Mouse (Mus musculus): ENCODE results near the gene Nox3. TPM values are rescaled to one million over a fixed set of nuclear protein-coding genes. Genes with fewer than 3 reads are reported as not detected.

The Nox3 gene
- polyA plus RNA-seq, 1 experiment from 2014 or later: 0.12 TPM

DNA sequence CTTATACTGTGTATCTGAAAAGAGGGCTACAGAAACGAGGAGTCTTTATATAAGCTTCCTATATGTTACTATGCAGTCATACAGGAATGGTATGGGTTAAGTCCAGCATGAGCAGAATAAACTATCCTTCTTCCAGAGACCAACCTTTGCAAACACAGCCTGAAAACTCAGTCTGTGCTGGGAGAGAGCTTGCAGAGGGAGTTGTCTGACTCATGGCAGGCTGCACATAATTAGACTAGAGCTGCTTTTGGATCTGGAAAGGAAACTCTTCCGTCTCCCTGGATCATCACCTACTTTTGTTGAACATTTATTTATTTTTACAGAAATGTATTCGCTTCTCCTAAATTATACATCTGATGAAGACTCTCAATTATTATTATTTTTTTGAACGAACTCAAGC is 26.8 kb downstream of the Nox3 start:
- 84% methylated on average over 4 of the region's 4 CpGs for WGBS
- no peaks in the 10 kb centered on the region for H3K36me3 ChIP-seq (ENCODE audit: control insufficient read depth, insufficient read depth, low read length)
- DNase-seq (ENCODE audit: low spot score) (no peak), ATAC-seq (ENCODE audit: low FRiP score) (no peak)
- no peak overlapping the region for H3K9ac ChIP-seq (ENCODE audit: low read depth, low read length)
- H3K4me2 ChIP-seq (replicated peaks; ENCODE audit: low read depth, low read length): no peak overlapping the region
- no peaks in the 10 kb centered on the region for H3K9me3 ChIP-seq (ENCODE audit: control insufficient read depth, low read length)
- no peak overlapping the region for H3K4me3 ChIP-seq (ENCODE audit: low read depth, low read length)
- H3K4me1 ChIP-seq (replicated peaks; ENCODE audit: control insufficient read depth, insufficient read depth, low read length): no peaks in the 10 kb centered on the region
- H3K27ac ChIP-seq (ENCODE audit: low read depth, low read length): no peak overlapping the region
- H3K27me3 ChIP-seq (ENCODE audit: control insufficient read depth, insufficient read depth, low read length): no peaks in the 10 kb centered on the region

DNA sequence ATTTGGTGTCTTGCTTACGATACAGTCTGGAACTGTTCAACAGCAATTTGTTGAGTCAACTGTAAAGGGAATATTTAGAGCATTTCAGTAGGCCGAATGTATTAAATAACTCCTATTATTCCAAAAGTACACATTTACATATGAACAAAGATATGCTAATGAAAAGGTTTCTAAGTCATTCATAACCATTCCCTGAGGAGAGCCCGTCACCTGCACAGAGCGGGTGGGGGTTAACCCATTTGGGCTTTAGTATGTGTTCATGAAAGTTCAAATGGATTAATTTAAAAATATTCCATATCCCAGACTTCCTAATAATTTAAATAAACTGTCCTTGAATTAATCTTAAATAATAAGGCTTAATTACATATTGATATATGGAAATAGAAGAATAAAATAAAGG is 28.8 kb downstream of the Nox3 start:
- DNase-seq (ENCODE audit: low spot score): no peak
- H3K4me3 ChIP-seq (ENCODE audit: low read depth, low read length): no peak overlapping the region

DNA sequence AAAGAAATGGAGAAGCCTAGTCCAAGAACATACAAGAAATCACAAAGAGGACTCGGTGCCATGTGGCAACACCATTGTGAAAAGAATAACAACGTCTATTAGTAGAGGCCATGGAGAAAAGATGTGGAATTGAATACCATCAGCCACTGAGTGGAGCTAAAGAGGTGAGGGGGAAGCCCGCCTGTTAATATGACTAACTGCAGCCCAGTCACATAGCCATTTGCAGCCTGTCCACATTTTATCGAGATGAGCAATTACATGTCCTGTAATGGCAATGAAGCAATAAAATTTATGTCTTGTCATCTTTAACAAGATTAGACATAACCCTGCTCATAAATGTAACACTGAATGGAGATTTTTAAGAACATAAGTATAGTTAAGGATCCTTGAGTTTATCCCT is 30.7 kb downstream of the Nox3 start:
- H3K4me1 ChIP-seq (replicated peaks; ENCODE audit: control insufficient read depth, insufficient read depth, low read length): no peaks in the 10 kb centered on the region
- no peaks in the 10 kb centered on the region for H3K27me3 ChIP-seq (ENCODE audit: control insufficient read depth, insufficient read depth, low read length)
- H3K9me3 ChIP-seq (ENCODE audit: control insufficient read depth, low read length): no peaks in the 10 kb centered on the region
- no peak overlapping the region for H3K27ac ChIP-seq (ENCODE audit: low read depth, low read length)
- no peak for DNase-seq (ENCODE audit: low spot score)
- no peak overlapping the region for H3K4me3 ChIP-seq (ENCODE audit: low read depth, low read length)
- no peaks in the 10 kb centered on the region for H3K36me3 ChIP-seq (ENCODE audit: control insufficient read depth, insufficient read depth, low read length)
- WGBS: 77% methylated on average over 4 of the region's 4 CpGs
- no peak overlapping the region for H3K4me2 ChIP-seq (replicated peaks; ENCODE audit: low read depth, low read length)
- H3K9ac ChIP-seq (ENCODE audit: low read depth, low read length): no peak overlapping the region
- ATAC-seq (ENCODE audit: low FRiP score): no peak

More for the DNA sequence above, 28.8 kb downstream of the Nox3 start:
- Histone ChIP-seq H3K27ac (ENCODE audit: low read depth, low read length) (no peak overlapping the region), H3K9me3 (ENCODE audit: control insufficient read depth, low read length) (no peaks in the 10 kb centered on the region), H3K4me1 (replicated peaks; ENCODE audit: control insufficient read depth, insufficient read depth, low read length) (no peaks in the 10 kb centered on the region), H3K36me3 (ENCODE audit: control insufficient read depth, insufficient read depth, low read length) (no peaks in the 10 kb centered on the region), H3K27me3 (ENCODE audit: control insufficient read depth, insufficient read depth, low read length) (no peaks in the 10 kb centered on the region), H3K9ac (ENCODE audit: low read depth, low read length) (no peak overlapping the region), H3K4me2 (replicated peaks; ENCODE audit: low read depth, low read length) (no peak overlapping the region)
- ATAC-seq (ENCODE audit: low FRiP score): no peak
- 84% methylated on average over 4 of the region's 4 CpGs for WGBS

DNA sequence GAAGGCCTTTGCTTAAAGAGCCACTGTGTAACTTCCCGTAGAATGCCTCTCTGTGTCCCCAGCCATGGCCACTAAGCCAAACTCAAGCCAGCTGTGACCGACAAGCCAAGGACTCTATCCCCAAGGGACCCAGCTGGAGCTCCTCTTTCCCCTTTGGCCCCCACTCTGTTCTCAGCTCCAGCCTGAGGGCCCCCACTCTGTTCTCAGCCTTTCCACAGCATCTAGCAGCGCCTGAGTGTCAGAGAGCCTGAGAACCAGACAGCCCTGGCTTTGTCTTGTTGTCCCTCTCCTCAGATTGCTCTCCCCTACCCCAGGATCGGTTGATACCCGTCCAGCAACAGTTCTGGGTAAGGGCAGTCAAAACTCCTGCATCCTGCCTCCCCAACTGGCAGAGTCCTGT is 36.6 kb downstream of the Nox3 start:
- Histone ChIP-seq H3K4me2 (replicated peaks; ENCODE audit: low read depth, low read length) (no peak overlapping the region), H3K4me1 (replicated peaks; ENCODE audit: control insufficient read depth, insufficient read depth, low read length) (no peaks in the 10 kb centered on the region), H3K27ac (ENCODE audit: low read depth, low read length) (no peak overlapping the region), H3K9ac (ENCODE audit: low read depth, low read length) (no peak overlapping the region), H3K9me3 (ENCODE audit: control insufficient read depth, low read length) (no peaks in the 10 kb centered on the region), H3K27me3 (ENCODE audit: control insufficient read depth, insufficient read depth, low read length) (no peaks in the 10 kb centered on the region), H3K4me3 (ENCODE audit: low read depth, low read length) (no peak overlapping the region), H3K36me3 (ENCODE audit: control insufficient read depth, insufficient read depth, low read length) (no peaks in the 10 kb centered on the region)
- no peak for DNase-seq (ENCODE audit: low spot score)
- ATAC-seq (ENCODE audit: low FRiP score): no peak
- 79% methylated on average over 5 of the region's 5 CpGs for WGBS

DNA sequence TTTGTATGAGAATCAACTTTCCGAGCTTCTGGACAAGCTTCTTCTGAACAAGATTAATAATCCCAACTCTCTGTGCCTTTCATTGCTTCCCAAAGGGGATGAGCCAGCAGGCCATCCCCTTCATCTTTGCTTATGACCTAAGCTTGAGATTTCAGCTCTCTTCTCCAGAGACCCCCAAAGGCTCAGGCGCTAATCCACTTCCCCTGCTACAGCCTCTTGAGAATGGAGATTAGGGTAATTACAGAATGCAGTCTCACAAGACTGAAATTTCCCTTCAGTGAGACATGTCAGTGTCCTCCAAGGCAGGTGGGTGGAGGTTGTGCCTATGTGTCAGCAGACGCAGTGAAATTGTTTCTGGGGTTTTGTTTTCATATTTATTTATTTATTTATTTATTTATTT is 45.7 kb downstream of the Nox3 start:
- WGBS: 58% methylated on average over 3 of the region's 3 CpGs
- DNase-seq (ENCODE audit: low spot score): no peak

DNA sequence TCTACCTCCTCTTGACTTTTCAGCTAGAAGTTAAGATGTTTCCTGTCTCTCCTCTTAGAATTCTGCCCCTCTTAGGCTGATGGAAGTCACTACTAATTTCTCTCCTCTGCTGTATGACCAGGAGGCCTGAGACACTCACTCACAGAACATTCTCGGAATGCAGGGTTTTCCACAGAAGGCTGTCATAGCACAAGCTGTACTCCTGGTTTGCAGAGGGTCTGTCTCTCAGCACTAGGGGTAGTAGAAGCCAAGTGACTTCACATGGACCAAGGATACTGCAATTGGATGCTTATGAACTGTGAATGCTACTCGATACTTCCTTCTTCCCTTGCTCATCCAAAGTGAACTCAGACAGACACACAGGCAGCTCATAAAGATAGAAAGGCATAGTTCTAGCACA is 52.5 kb downstream of the Nox3 start:
- no peaks in the 10 kb centered on the region for H3K9me3 ChIP-seq (ENCODE audit: control insufficient read depth, low read length)
- no peaks in the 10 kb centered on the region for H3K4me1 ChIP-seq (replicated peaks; ENCODE audit: control insufficient read depth, insufficient read depth, low read length)
- no peak overlapping the region for H3K9ac ChIP-seq (ENCODE audit: low read depth, low read length)
- ATAC-seq (ENCODE audit: low FRiP score) (no peak), DNase-seq (ENCODE audit: low spot score) (no peak)
- H3K27me3 ChIP-seq (ENCODE audit: control insufficient read depth, insufficient read depth, low read length): no peaks in the 10 kb centered on the region
- H3K36me3 ChIP-seq (ENCODE audit: control insufficient read depth, insufficient read depth, low read length): no peaks in the 10 kb centered on the region
- WGBS: 91% methylated on average over 2 of the region's 2 CpGs
- no peak overlapping the region for H3K27ac ChIP-seq (ENCODE audit: low read depth, low read length)
- no peak overlapping the region for H3K4me3 ChIP-seq (ENCODE audit: low read depth, low read length)
- no peak overlapping the region for H3K4me2 ChIP-seq (replicated peaks; ENCODE audit: low read depth, low read length)

More for the DNA sequence above, 45.7 kb downstream of the Nox3 start:
- no peaks in the 10 kb centered on the region for H3K27me3 ChIP-seq (ENCODE audit: control insufficient read depth, insufficient read depth, low read length)
- H3K4me2 ChIP-seq (replicated peaks; ENCODE audit: low read depth, low read length): no peak overlapping the region
- H3K36me3 ChIP-seq (ENCODE audit: control insufficient read depth, insufficient read depth, low read length): no peaks in the 10 kb centered on the region
- H3K27ac ChIP-seq (ENCODE audit: low read depth, low read length): no peak overlapping the region
- H3K4me3 ChIP-seq (ENCODE audit: low read depth, low read length): no peak overlapping the region
- no peaks in the 10 kb centered on the region for H3K4me1 ChIP-seq (replicated peaks; ENCODE audit: control insufficient read depth, insufficient read depth, low read length)
- ATAC-seq (ENCODE audit: low FRiP score): no peak
- H3K9ac ChIP-seq (ENCODE audit: low read depth, low read length): no peak overlapping the region
- H3K9me3 ChIP-seq (ENCODE audit: control insufficient read depth, low read length): no peaks in the 10 kb centered on the region

DNA sequence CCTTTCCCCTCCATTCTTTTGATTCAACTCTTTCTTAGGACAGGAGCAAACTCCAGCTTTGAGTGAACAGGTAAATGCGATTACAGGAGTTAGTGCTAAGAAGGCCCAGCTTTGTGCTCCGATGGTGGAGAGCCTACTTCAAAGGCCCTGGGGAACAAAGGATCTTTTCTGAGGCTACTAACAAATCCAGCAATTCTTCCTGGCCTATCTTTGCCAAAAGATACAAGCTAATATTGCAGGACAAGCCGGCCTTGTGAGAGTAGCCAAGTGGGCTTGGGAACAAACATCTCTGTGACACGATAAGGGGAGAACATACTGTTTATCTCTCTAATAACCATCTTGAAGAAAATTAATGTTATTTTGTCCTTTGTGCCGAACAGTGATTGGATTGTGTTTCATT is 54.6 kb downstream of the Nox3 start:
- no peaks in the 10 kb centered on the region for H3K4me1 ChIP-seq (replicated peaks; ENCODE audit: control insufficient read depth, insufficient read depth, low read length)
- no peak overlapping the region for H3K9ac ChIP-seq (ENCODE audit: low read depth, low read length)
- H3K4me3 ChIP-seq (ENCODE audit: low read depth, low read length): no peak overlapping the region
- 64% methylated on average over 5 of the region's 5 CpGs for WGBS
- H3K36me3 ChIP-seq (ENCODE audit: control insufficient read depth, insufficient read depth, low read length): no peaks in the 10 kb centered on the region
- no peak overlapping the region for H3K27ac ChIP-seq (ENCODE audit: low read depth, low read length)
- no peak overlapping the region for H3K4me2 ChIP-seq (replicated peaks; ENCODE audit: low read depth, low read length)
- no peak for DNase-seq (ENCODE audit: low spot score)
- no peak for ATAC-seq (ENCODE audit: low FRiP score)
- H3K27me3 ChIP-seq (ENCODE audit: control insufficient read depth, insufficient read depth, low read length): no peaks in the 10 kb centered on the region
- H3K9me3 ChIP-seq (ENCODE audit: control insufficient read depth, low read length): no peaks in the 10 kb centered on the region

DNA sequence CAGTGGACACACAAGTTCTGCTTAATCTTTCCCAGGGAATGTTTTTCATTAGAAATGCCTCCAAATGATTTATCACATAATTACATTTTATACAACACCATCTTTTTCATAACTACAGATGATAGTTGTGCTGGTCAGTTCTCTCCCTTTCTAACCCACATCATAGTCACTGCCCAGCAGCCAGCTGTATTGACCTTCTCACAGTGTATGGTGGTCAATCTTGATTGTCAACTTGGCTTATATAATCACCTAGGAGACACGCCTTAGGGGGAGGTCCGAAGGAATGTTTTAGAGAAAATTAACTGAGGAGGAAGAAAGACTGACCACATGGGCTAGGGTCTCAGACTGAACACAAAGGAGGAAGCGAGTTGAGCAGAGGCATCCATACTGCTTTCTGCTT is 57.3 kb downstream of the Nox3 start:
- WGBS: 68% methylated on average over 3 of the region's 3 CpGs
- DNase-seq (ENCODE audit: low spot score): no peak
- ATAC-seq (ENCODE audit: low FRiP score): no peak
- H3K27me3 ChIP-seq (ENCODE audit: control insufficient read depth, insufficient read depth, low read length): no peaks in the 10 kb centered on the region
- no peak overlapping the region for H3K4me2 ChIP-seq (replicated peaks; ENCODE audit: low read depth, low read length)
- no peaks in the 10 kb centered on the region for H3K9me3 ChIP-seq (ENCODE audit: control insufficient read depth, low read length)
- no peak overlapping the region for H3K4me3 ChIP-seq (ENCODE audit: low read depth, low read length)
- no peaks in the 10 kb centered on the region for H3K4me1 ChIP-seq (replicated peaks; ENCODE audit: control insufficient read depth, insufficient read depth, low read length)
- no peak overlapping the region for H3K27ac ChIP-seq (ENCODE audit: low read depth, low read length)
- no peaks in the 10 kb centered on the region for H3K36me3 ChIP-seq (ENCODE audit: control insufficient read depth, insufficient read depth, low read length)
- H3K9ac ChIP-seq (ENCODE audit: low read depth, low read length): no peak overlapping the region

DNA sequence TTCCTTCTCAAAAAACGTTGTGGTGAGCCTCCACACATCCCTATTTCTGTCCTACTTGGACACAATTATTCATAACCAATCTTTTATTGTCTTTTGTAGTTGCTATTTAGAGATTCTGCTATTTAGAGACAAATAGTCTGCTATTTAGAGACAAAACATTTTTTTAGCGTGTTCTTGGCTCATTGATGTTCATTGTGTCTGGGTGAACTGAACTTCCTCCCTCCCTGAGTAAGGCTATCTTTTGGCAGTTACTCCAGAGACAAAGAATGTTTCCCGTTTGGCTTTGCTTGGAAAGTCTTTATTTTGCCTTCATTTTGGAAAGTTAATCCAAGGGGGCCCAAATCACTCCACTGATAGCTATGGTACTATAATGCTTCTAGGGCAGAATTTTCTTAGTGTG is 63.6 kb downstream of the Nox3 start:
- H3K4me1 ChIP-seq (replicated peaks; ENCODE audit: control insufficient read depth, insufficient read depth, low read length): no peaks in the 10 kb centered on the region
- no peaks in the 10 kb centered on the region for H3K36me3 ChIP-seq (ENCODE audit: control insufficient read depth, insufficient read depth, low read length)
- no peaks in the 10 kb centered on the region for H3K9me3 ChIP-seq (ENCODE audit: control insufficient read depth, low read length)
- H3K4me2 ChIP-seq (replicated peaks; ENCODE audit: low read depth, low read length): no peak overlapping the region
- no peak overlapping the region for H3K9ac ChIP-seq (ENCODE audit: low read depth, low read length)
- ATAC-seq (ENCODE audit: low FRiP score): no peak
- no peak for DNase-seq (ENCODE audit: low spot score)
- no peak overlapping the region for H3K27ac ChIP-seq (ENCODE audit: low read depth, low read length)
- no peaks in the 10 kb centered on the region for H3K27me3 ChIP-seq (ENCODE audit: control insufficient read depth, insufficient read depth, low read length)
- 82% methylated on average over 3 of the region's 3 CpGs for WGBS
- H3K4me3 ChIP-seq (ENCODE audit: low read depth, low read length): no peak overlapping the region

Data from hindbrain, embryonic 11.5 days (tissue).